Mouse (Mus musculus) heart, postnatal 25 days (tissue): Measurements from ENCODE around the gene Slc41a3. TPM values are rescaled to one million over a fixed set of nuclear protein-coding genes. Genes with fewer than 3 reads are reported as not detected.

Experiments used
- DNase-seq: peaks from one replicate; pipeline ENCODE4 v3.0.0; 2022; ENCODE audit warnings: low spot score
- intact Hi-C: fragments of 180-260 bp; cut with DNase I; formaldehyde crosslinking; loops from one replicate; pipeline ENCODE4 v1.15.1; 2025
- total RNA-seq, 2 experiments: library from RNA; stranded (reverse); gene quantifications; 2 replicates each; pipeline ENCODE4 v1.2.3; 2021

The Slc41a3 gene
- total RNA-seq, 2 experiments from 2014 or later = 51.0 to 103 TPM

- intact Hi-C loops = no loop called here
- DNase-seq = no peak
Observed at GRCm38 (mm10) chr6:90594972-90595371, 9.6 kb upstream of the Slc41a3 start.

GRCm38 (mm10) chr6:90597060-90597459 is 7.5 kb upstream of the Slc41a3 start:
- intact Hi-C loops = no loop called here

GRCm38 (mm10) chr6:90597592-90597991 is 6.9 kb upstream of the Slc41a3 start:
- no peak for DNase-seq
- intact Hi-C loops = no loop called here

More at GRCm38 (mm10) chr6:90597060-90597459, 7.5 kb upstream of the Slc41a3 start:
- DNase-seq = no peak

- intact Hi-C loops = no loop called here
- DNase-seq = no peak
Observed at GRCm38 (mm10) chr6:90598197-90598596, 6.3 kb upstream of the Slc41a3 start.

- intact Hi-C loops = no loop called here
- no peak for DNase-seq
Observed at GRCm38 (mm10) chr6:90600351-90600750, 4.2 kb upstream of the Slc41a3 start.

- intact Hi-C loops = no loop called here
- no peak for DNase-seq
Observed at GRCm38 (mm10) chr6:90601736-90602135, 2.8 kb upstream of the Slc41a3 start.

GRCm38 (mm10) chr6:90602304-90602703 is 2.2 kb upstream of the Slc41a3 start:
- intact Hi-C loops = no loop called here
- DNase-seq = no peak

GRCm38 (mm10) chr6:90603126-90603525 is 1.4 kb upstream of the Slc41a3 start:
- DNase-seq = no peak
- intact Hi-C loops = no loop called here

GRCm38 (mm10) chr6:90604130-90604529 is 395 bp upstream of the Slc41a3 start:
- no peak for DNase-seq
- intact Hi-C loops = no loop called here

- intact Hi-C loops = no loop called here
- DNase-seq = no peak
Observed at GRCm38 (mm10) chr6:90605298-90605665, 757 bp downstream of the Slc41a3 start.

GRCm38 (mm10) chr6:90606538-90606937 is 2.0 kb downstream of the Slc41a3 start:
- intact Hi-C loops = no loop called here
- DNase-seq = no peak

- no peak for DNase-seq
Observed at GRCm38 (mm10) chr6:90607196-90607595, 2.7 kb downstream of the Slc41a3 start.

GRCm38 (mm10) chr6:90608186-90608585 is 3.7 kb downstream of the Slc41a3 start:
- intact Hi-C loops = no loop called here
- DNase-seq = no peak

More at GRCm38 (mm10) chr6:90607196-90607595, 2.7 kb downstream of the Slc41a3 start:
- intact Hi-C loops = loop anchor here (1.0 kb wide), 1 partner anchor 122 kb away; no protein-coding TSS in a partner anchor

GRCm38 (mm10) chr6:90610248-90610647 is 5.7 kb downstream of the Slc41a3 start:
- intact Hi-C loops = no loop called here
- DNase-seq = no peak

GRCm38 (mm10) chr6:90613277-90613676 is 8.8 kb downstream of the Slc41a3 start:
- intact Hi-C loops = no loop called here
- no peak for DNase-seq

GRCm38 (mm10) chr6:90615362-90615761 is 10.8 kb downstream of the Slc41a3 start:
- intact Hi-C loops = no loop called here
- no peak for DNase-seq

- intact Hi-C loops = no loop called here
- no peak for DNase-seq
Observed at GRCm38 (mm10) chr6:90615991-90616390, 11.5 kb downstream of the Slc41a3 start.

GRCm38 (mm10) chr6:90616481-90616880 is 12.0 kb downstream of the Slc41a3 start:
- intact Hi-C loops = no loop called here
- DNase-seq = no peak

- intact Hi-C loops = no loop called here
- DNase-seq = no peak
Observed at GRCm38 (mm10) chr6:90618274-90618673, 13.7 kb downstream of the Slc41a3 start.

- no peak for DNase-seq
Observed at GRCm38 (mm10) chr6:90618821-90619636, 14.5 kb downstream of the Slc41a3 start.

GRCm38 (mm10) chr6:90619936-90620335 is 15.4 kb downstream of the Slc41a3 start:
- intact Hi-C loops = no loop called here

More at GRCm38 (mm10) chr6:90618821-90619636, 14.5 kb downstream of the Slc41a3 start:
- intact Hi-C loops = no loop called here

More at GRCm38 (mm10) chr6:90619936-90620335, 15.4 kb downstream of the Slc41a3 start:
- no peak for DNase-seq
